Mouse (Mus musculus): ENCODE data around the gene Foxo3.

DNA sequence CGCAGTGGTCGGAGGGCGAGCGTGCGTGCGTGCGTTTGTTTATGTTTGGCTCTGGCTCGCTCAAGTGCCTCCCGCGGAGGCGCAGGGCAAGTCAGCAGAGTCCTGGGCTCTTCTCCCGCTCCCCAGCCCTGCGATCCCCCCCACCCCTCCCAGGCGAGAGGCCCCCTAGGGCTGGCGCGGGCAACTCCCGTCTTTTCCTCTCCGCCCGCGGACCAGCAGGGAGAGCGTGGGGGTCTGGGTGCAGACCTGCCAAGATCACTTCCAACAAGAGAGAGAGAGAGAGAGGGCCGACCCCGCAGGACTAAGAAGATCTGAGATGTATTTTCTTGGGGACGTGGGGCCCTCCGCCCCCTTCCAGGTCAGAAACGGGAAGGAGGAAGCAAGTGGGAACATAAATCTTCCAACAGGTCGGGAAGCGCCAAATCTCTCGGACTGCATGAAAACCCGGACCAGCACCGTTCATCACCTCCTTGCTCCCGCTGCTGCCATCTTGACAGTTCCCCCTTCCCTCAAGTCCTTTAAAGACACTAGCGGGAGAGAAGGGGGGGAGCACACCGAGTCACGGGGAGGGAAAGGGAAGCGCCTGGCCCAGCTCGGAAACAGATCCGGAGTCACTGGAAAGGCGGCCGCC lies 569 bp downstream of the Foxo3 start:
- no peak for TF ChIP-seq POLR2A (IDR thresholded peaks at IDR 0.05; ENCODE audit: extremely low read depth, insufficient read depth, low read length)
- no peak for TF ChIP-seq CTCF (IDR thresholded peaks at IDR 0.05; ENCODE audit: low read depth, low read length)

All from liver, adult 2 months (tissue).